Mouse (Mus musculus): ENCODE measurements at regions not wholly inside any gene's neighbourhood (a gene's known extent, or its start where the extent isn't known, plus 50 kb on each side); places are given as distances from the start of the nearest gene placed in this dataset.

DNA sequence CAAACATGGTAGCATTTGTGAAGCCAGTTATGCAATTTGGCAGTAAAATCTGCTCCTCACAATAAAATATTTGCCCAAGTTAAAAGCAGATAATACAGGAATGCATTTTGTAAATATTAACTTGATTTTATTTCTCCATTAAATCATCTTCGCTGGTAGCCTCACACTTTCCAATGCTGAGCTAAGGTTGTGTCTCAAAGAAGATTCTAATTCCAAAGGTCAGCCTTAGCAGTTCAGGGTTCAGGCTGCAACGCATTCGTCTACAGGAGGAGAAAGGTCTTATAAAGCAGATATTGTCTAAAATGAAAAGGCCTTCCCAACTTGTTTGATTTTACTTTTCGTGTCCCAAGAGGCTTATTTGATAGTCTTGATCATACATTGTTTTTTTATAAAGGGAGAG lies 51.0 kb upstream of the Il15 start:
- no peak for TF ChIP-seq CTCF (IDR thresholded peaks at IDR 0.05; ENCODE audit: low read depth, low read length)
- no peak for TF ChIP-seq TAL1 (conservative IDR thresholded peaks at IDR 0.05; ENCODE audit: low read depth, low read length)

Measured in G1E (cell line).